Mouse (Mus musculus): ENCODE data around the gene 1700084M14Rik.
"Not testable (repeated sequence)": the region's sequence is repeated elsewhere in the genome, so short reads cannot be mapped to it uniquely, and the experiment has no call there.

DNA sequence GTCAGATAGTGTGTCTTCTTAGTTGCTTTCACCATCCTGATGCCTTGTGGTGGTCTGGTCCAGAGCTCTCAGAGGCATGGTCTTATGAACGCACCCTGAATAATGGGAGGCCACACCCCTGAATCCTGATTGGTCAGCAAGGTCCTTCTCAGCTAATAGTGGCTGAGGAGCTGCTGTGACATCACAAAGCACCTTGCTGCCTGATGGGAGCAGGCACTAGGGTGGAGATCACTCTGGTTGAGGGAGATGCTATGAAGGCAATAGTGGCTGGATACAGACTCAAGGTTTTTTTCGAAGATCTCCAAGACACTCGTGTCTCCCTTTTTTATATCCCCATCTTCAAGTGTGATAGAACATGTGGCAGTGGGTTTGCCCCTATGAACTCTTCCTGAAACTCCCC lies at the start of gene 1700084M14Rik:
- not testable (repeated sequence) for TF ChIP-seq CTCF (IDR thresholded peaks at IDR 0.05; ENCODE audit: insufficient read depth, low read length); POLR2A (IDR thresholded peaks at IDR 0.05; ENCODE audit: borderline replicate concordance, extremely low read depth, low read depth, low read length)
